Mouse (Mus musculus): ENCODE measurements around the gene Coq8b. TPM values are rescaled to one million over a fixed set of nuclear protein-coding genes. Genes with fewer than 3 reads are reported as not detected.

Coq8b gene
- polyA plus RNA-seq (2014; fragmentation: Nextera tagmentation; extraction: Ambion mirVana): 19.8 and 22.6 TPM in 2 replicates

- no peaks in the 10 kb centered on the region for H3K9me3 ChIP-seq (ENCODE audit: control insufficient read depth, low read length)
- no peaks in the 10 kb centered on the region for H3K27me3 ChIP-seq (ENCODE audit: control insufficient read depth, insufficient read depth, low read length)
- peak within 1 kb of the TSS; percentile 53 for H3K4me3 ChIP-seq (replicated peaks; ENCODE audit: low read depth, low read length)
- H3K4me2 ChIP-seq (ENCODE audit: low read length): peak within 1 kb of the TSS; percentile 79
- peak; percentile 97 for DNase-seq
- H3K27ac ChIP-seq (replicated peaks; ENCODE audit: low read depth, low read length): peak within 1 kb of the TSS; percentile 85
- peaks cover 11% of the 10 kb centered on the region for H3K4me1 ChIP-seq (ENCODE audit: control insufficient read depth, insufficient read depth, low read length)
- WGBS: under 1% methylated on average over 25 of the region's 25 CpGs
- peak within 1 kb of the TSS; percentile 55 for H3K9ac ChIP-seq (replicated peaks; ENCODE audit: low read length)
- H3K36me3 ChIP-seq (ENCODE audit: control insufficient read depth, insufficient read depth, low read length): no peaks in the 10 kb centered on the region
- peak; percentile 92 for ATAC-seq (ENCODE audit: low FRiP score, low TSS enrichment)
Observed at GRCm38 (mm10) chr7:27232781-27233281, at the start of gene Coq8b. Gene Coq8b (plus strand): TSS chr7:27233023.

DNA sequence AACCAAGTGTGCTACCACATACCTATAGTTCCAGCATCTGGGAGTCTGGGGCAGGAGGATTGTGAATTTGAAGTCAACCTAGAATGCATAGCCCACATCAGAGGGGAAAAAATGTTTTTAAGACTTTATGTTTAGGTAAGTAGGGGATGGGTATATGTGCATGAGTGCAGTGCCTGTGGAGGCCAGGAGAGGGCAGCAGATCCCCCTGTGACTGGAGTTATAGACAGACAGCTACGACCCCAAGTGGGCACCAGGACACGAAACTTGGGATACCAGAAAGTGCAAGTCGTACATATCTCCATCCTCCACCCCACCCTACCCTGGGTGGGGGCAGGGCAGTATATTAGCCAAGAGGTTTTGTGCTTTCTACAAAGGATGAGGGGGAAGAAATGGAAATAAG lies 47.9 kb upstream of the Coq8b start:
- 76% methylated on average over 3 of the region's 3 CpGs for WGBS
- peaks cover 59% of the 10 kb centered on the region for H3K36me3 ChIP-seq (ENCODE audit: control insufficient read depth, insufficient read depth, low read length)
- peaks cover 3% of the 10 kb centered on the region; the same call in 1 of the 2 replicates for H3K4me1 ChIP-seq (ENCODE audit: control insufficient read depth, insufficient read depth, low read length)
- H3K27ac ChIP-seq (replicated peaks; ENCODE audit: low read depth, low read length): no peak overlapping the region
- H3K27me3 ChIP-seq (ENCODE audit: control insufficient read depth, insufficient read depth, low read length): no peaks in the 10 kb centered on the region
- no peaks in the 10 kb centered on the region for H3K9me3 ChIP-seq (ENCODE audit: control insufficient read depth, low read length)
- no peak overlapping the region for H3K9ac ChIP-seq (replicated peaks; ENCODE audit: low read length)
- H3K4me3 ChIP-seq (replicated peaks; ENCODE audit: low read depth, low read length): no peak overlapping the region
- no peak for ATAC-seq (ENCODE audit: low FRiP score, low TSS enrichment)
- no peak overlapping the region for H3K4me2 ChIP-seq (ENCODE audit: low read length)
- peak; percentile 32 for DNase-seq

DNA sequence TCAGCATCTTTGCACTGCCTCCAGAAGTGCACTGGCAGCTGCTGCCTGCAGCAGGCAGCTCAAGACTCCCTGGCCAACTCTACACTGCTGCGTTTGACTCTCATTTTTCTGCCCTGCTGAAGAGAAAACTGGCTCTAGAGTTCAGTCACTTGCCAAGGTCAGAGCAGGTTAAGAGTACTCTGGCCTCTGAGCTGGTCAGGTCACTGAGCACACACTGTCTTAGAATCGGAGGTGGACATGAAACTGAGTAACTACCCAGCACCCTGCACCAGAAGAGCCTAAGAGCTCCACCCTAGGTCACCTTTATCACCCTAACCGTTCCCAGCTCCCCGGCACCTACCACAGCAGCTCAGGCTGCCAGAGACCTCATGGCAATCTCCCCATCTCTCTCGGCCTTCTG lies 46.8 kb upstream of the Coq8b start:
- 93% methylated on average over 5 of the region's 5 CpGs for WGBS
- DNase-seq (no peak), ATAC-seq (ENCODE audit: low FRiP score, low TSS enrichment) (no peak)
- no peaks in the 10 kb centered on the region for H3K4me1 ChIP-seq (ENCODE audit: control insufficient read depth, insufficient read depth, low read length)
- H3K36me3 ChIP-seq (ENCODE audit: control insufficient read depth, insufficient read depth, low read length): peaks cover 69% of the 10 kb centered on the region
- no peaks in the 10 kb centered on the region for H3K27me3 ChIP-seq (ENCODE audit: control insufficient read depth, insufficient read depth, low read length)
- H3K27ac ChIP-seq (replicated peaks; ENCODE audit: low read depth, low read length): no peak overlapping the region
- no peaks in the 10 kb centered on the region for H3K9me3 ChIP-seq (ENCODE audit: control insufficient read depth, low read length)
- H3K9ac ChIP-seq (replicated peaks; ENCODE audit: low read length): no peak overlapping the region
- no peak overlapping the region for H3K4me3 ChIP-seq (replicated peaks; ENCODE audit: low read depth, low read length)
- no peak overlapping the region for H3K4me2 ChIP-seq (ENCODE audit: low read length)

- 95% methylated on average over 10 of the region's 10 CpGs for WGBS
- H3K4me3 ChIP-seq (replicated peaks; ENCODE audit: low read depth, low read length): no peak overlapping the region
- H3K9me3 ChIP-seq (ENCODE audit: control insufficient read depth, low read length): no peaks in the 10 kb centered on the region
- no peaks in the 10 kb centered on the region for H3K27me3 ChIP-seq (ENCODE audit: control insufficient read depth, insufficient read depth, low read length)
- ATAC-seq (ENCODE audit: low FRiP score, low TSS enrichment): no peak
- H3K9ac ChIP-seq (replicated peaks; ENCODE audit: low read length): no peak overlapping the region
- no peak for DNase-seq
- no peak overlapping the region for H3K4me2 ChIP-seq (ENCODE audit: low read length)
- H3K36me3 ChIP-seq (ENCODE audit: control insufficient read depth, insufficient read depth, low read length): peaks cover 95% of the 10 kb centered on the region
- H3K27ac ChIP-seq (replicated peaks; ENCODE audit: low read depth, low read length): no peak overlapping the region
- H3K4me1 ChIP-seq (ENCODE audit: control insufficient read depth, insufficient read depth, low read length): peaks cover 7% of the 10 kb centered on the region
Observed at GRCm38 (mm10) chr7:27189271-27189931, 43.4 kb upstream of the Coq8b start.

- Histone ChIP-seq H3K9me3 (ENCODE audit: control insufficient read depth, low read length) (no peaks in the 10 kb centered on the region), H3K4me1 (ENCODE audit: control insufficient read depth, insufficient read depth, low read length) (peaks cover 18% of the 10 kb centered on the region), H3K4me2 (ENCODE audit: low read length) (no peak overlapping the region), H3K27ac (replicated peaks; ENCODE audit: low read depth, low read length) (no peak overlapping the region), H3K4me3 (replicated peaks; ENCODE audit: low read depth, low read length) (no peak overlapping the region), H3K27me3 (ENCODE audit: control insufficient read depth, insufficient read depth, low read length) (no peaks in the 10 kb centered on the region), H3K36me3 (ENCODE audit: control insufficient read depth, insufficient read depth, low read length) (peaks cover 66% of the 10 kb centered on the region), H3K9ac (replicated peaks; ENCODE audit: low read length) (no peak overlapping the region)
- no peak for DNase-seq
- no peak for ATAC-seq (ENCODE audit: low FRiP score, low TSS enrichment)
- 94% methylated on average over 5 of the region's 5 CpGs for WGBS
Observed at GRCm38 (mm10) chr7:27192434-27192833, 40.4 kb upstream of the Coq8b start.

DNA sequence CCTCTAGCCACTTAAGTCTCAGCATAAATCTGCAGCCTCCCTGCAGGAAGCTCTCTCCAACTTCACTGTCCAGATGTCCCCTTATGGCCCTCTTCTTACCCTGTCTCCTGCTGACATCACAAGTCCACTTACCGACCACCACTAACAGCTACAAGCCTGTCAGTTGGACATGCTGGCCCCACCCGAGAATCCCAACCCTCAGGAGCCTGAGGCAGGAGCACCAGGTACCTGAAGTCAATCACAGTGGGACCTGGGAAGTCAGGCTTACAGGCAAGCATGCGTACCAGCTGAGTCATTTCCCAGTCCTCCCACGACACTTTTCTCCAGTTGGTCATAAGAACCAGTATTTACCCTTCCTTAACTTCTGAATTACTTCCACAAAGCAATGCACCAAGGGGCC lies 39.1 kb upstream of the Coq8b start:
- Histone ChIP-seq H3K4me3 (replicated peaks; ENCODE audit: low read depth, low read length) (no peak overlapping the region), H3K4me1 (ENCODE audit: control insufficient read depth, insufficient read depth, low read length) (peaks cover 18% of the 10 kb centered on the region), H3K27me3 (ENCODE audit: control insufficient read depth, insufficient read depth, low read length) (no peaks in the 10 kb centered on the region), H3K4me2 (ENCODE audit: low read length) (peak overlapping the region; percentile 79; the same call in 1 of the 2 replicates), H3K9ac (replicated peaks; ENCODE audit: low read length) (peak overlapping the region; percentile 9; the same call in 1 of the 2 replicates), H3K27ac (replicated peaks; ENCODE audit: low read depth, low read length) (no peak overlapping the region), H3K9me3 (ENCODE audit: control insufficient read depth, low read length) (no peaks in the 10 kb centered on the region), H3K36me3 (ENCODE audit: control insufficient read depth, insufficient read depth, low read length) (peaks cover 53% of the 10 kb centered on the region)
- 90% methylated on average over 4 of the region's 4 CpGs for WGBS
- DNase-seq: no peak
- ATAC-seq (ENCODE audit: low FRiP score, low TSS enrichment): no peak

DNA sequence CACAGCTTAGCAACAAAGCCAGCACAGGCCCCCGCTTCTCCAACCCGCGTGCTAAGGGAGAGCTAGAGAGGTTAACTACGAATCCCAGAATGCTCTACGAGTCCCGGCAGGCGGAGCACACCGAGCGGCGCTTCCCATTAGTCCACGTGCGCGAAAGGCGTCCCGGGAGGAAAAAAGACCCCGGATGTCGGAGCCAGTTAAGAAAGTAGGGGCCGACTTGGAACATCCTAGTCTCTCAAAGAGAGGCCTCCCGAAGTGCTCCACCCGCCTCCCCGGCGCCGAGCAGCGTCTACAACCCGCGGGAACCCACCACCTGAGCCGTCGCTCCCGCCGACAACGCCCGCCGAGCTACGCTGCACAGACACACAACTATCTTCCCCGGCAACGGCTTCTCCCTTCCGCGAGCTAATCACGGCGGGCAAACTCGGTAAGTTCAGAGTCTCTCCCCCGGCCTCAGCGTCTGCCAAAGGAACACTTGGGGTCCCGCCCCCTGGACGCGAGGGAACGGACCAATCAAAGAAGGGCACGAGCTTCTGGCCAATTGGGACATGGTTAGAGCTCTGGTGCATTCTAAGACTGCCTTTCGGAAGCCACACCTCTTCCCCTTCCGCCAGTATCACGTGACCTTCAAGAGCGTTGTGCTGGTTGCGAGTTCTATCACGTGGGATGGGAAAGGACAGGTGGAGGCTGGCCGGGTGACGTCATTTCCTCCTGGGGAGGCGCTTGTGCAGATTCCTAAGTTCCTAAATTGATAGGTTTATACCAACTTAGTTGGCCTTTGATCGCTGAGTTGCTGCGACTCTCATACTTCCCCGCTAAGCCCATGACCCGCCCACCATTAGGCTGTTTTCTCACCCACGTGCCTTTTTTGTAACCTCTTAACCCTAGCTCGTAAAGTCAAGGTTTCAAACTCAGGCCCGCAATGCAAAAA lies 36.9 kb upstream of the Coq8b start, which contains the start of the genes BC024978 and Snrpa:
Gene BC024978, plus strand, starts transcription at position 101 of the 931 bp plus-strand sequence.
Gene Snrpa, minus strand, starts transcription at position 591 of the 931 bp plus-strand sequence.
- Histone ChIP-seq H3K36me3 (ENCODE audit: control insufficient read depth, insufficient read depth, low read length) (peaks cover 31% of the 10 kb centered on the region), H3K27ac (replicated peaks; ENCODE audit: low read depth, low read length) (peak within 1 kb of the TSS; percentile 94), H3K9ac (replicated peaks; ENCODE audit: low read length) (peak within 1 kb of the TSS; percentile 73), H3K4me2 (ENCODE audit: low read length) (peak within 1 kb of the TSS; percentile 79), H3K27me3 (ENCODE audit: control insufficient read depth, insufficient read depth, low read length) (no peaks in the 10 kb centered on the region), H3K4me3 (replicated peaks; ENCODE audit: low read depth, low read length) (peak within 1 kb of the TSS; percentile 85), H3K9me3 (ENCODE audit: control insufficient read depth, low read length) (no peaks in the 10 kb centered on the region), H3K4me1 (ENCODE audit: control insufficient read depth, insufficient read depth, low read length) (peaks cover 18% of the 10 kb centered on the region)
- ATAC-seq (ENCODE audit: low FRiP score, low TSS enrichment): peak; percentile 98
- peak; percentile 97 for DNase-seq
- WGBS: under 1% methylated on average over 64 of the region's 64 CpGs

DNA sequence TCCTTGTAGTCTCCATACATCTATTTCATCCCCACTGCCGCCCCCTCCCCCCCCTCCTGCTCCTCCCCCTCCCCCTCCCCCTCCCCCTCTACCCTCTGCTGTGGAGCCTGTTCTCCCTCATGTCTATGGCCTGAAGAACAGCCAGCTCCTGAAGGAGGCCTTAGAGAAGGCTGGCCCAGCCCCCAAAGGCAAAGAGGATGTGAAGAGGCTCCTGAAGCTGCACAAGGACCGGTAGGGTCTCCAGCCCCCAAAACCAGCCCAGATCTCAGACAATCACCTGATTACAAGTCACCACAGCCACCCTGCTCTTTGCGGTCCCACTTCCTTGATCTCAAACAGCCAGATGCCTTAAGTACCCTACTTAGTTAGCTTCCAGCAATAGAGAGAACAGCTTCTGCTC lies 35.7 kb upstream of the Coq8b start:
- H3K4me1 ChIP-seq (ENCODE audit: control insufficient read depth, insufficient read depth, low read length): peaks cover 18% of the 10 kb centered on the region
- no peaks in the 10 kb centered on the region for H3K27me3 ChIP-seq (ENCODE audit: control insufficient read depth, insufficient read depth, low read length)
- no peak for ATAC-seq (ENCODE audit: low FRiP score, low TSS enrichment)
- no peak overlapping the region for H3K4me3 ChIP-seq (replicated peaks; ENCODE audit: low read depth, low read length)
- no peak overlapping the region for H3K4me2 ChIP-seq (ENCODE audit: low read length)
- no peak for DNase-seq
- H3K27ac ChIP-seq (replicated peaks; ENCODE audit: low read depth, low read length): no peak overlapping the region
- no peaks in the 10 kb centered on the region for H3K9me3 ChIP-seq (ENCODE audit: control insufficient read depth, low read length)
- H3K9ac ChIP-seq (replicated peaks; ENCODE audit: low read length): no peak overlapping the region
- WGBS: 87% methylated on average over 3 of the region's 3 CpGs
- peaks cover 21% of the 10 kb centered on the region for H3K36me3 ChIP-seq (ENCODE audit: control insufficient read depth, insufficient read depth, low read length)

Measured in midbrain, embryonic 14.5 days (tissue).